Mouse (Mus musculus): ENCODE data around the gene Gzmd. TPM values are rescaled to one million over a fixed set of nuclear protein-coding genes. Genes with fewer than 3 reads are reported as not detected.
"Not testable (repeated sequence)": the region's sequence is repeated elsewhere in the genome, so short reads cannot be mapped to it uniquely, and the experiment has no call there.

The Gzmd gene
- polyA plus RNA-seq, 1 experiment from 2014 or later: not detected

GRCm38 (mm10) chr14:56133675-56134074, 1.3 kb upstream of the Gzmd start:
- H3K4me2 ChIP-seq (ENCODE audit: low read depth, low read length); H3K9me3 ChIP-seq (ENCODE audit: control insufficient read depth, low read length); H3K27ac ChIP-seq (replicated peaks; ENCODE audit: low read depth, low read length); H3K9ac ChIP-seq (ENCODE audit: low read depth, low read length); H3K4me1 ChIP-seq (ENCODE audit: control insufficient read depth, insufficient read depth, low read length); H3K4me3 ChIP-seq (ENCODE audit: low read depth, low read length); H3K27me3 ChIP-seq (replicated peaks; ENCODE audit: control insufficient read depth, insufficient read depth, low read length); H3K36me3 ChIP-seq (ENCODE audit: control insufficient read depth, insufficient read depth, low read length); ATAC-seq (ENCODE audit: low read depth); DNase-seq (ENCODE audit: low spot score): not testable (repeated sequence)
- WGBS: 81% methylated on average over 1 of the region's 1 CpGs

GRCm38 (mm10) chr14:56128341-56128740, 4.1 kb downstream of the Gzmd start:
- H3K4me3 ChIP-seq (ENCODE audit: low read depth, low read length): no peak overlapping the region
- H3K27ac ChIP-seq (replicated peaks; ENCODE audit: low read depth, low read length): no peak overlapping the region
- DNase-seq (ENCODE audit: low spot score) (no peak), ATAC-seq (ENCODE audit: low read depth) (no peak)
- H3K27me3 ChIP-seq (replicated peaks; ENCODE audit: control insufficient read depth, insufficient read depth, low read length): no peaks in the 10 kb centered on the region
- no peaks in the 10 kb centered on the region for H3K9me3 ChIP-seq (ENCODE audit: control insufficient read depth, low read length)
- no peak overlapping the region for H3K9ac ChIP-seq (ENCODE audit: low read depth, low read length)
- H3K36me3 ChIP-seq (ENCODE audit: control insufficient read depth, insufficient read depth, low read length): no peaks in the 10 kb centered on the region
- H3K4me1 ChIP-seq (ENCODE audit: control insufficient read depth, insufficient read depth, low read length): no peaks in the 10 kb centered on the region
- no peak overlapping the region for H3K4me2 ChIP-seq (ENCODE audit: low read depth, low read length)
- 56% methylated on average over 3 of the region's 3 CpGs for WGBS

DNA sequence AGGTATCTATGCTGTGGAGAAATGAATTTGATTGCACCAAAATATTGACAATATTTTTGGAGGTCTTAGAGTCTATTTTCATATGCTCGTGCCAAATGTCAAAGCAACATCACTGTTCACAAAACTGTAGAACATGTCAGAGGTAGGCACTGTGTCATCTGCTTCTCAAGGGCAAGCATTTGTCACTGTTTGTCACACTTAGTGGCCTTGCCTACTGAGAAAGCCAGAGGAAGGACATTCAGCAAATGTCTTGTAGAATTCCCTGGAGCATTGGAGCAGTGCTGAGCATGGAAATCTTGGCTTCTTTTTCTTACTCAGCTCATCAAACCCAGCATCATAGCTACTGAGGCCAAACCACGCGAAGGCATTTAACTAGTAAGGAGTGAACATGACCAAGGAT, 8.9 kb downstream of the Gzmd start:
- H3K4me2 ChIP-seq (ENCODE audit: low read depth, low read length): no peak overlapping the region
- H3K27me3 ChIP-seq (replicated peaks; ENCODE audit: control insufficient read depth, insufficient read depth, low read length): no peaks in the 10 kb centered on the region
- H3K9ac ChIP-seq (ENCODE audit: low read depth, low read length): no peak overlapping the region
- DNase-seq (ENCODE audit: low spot score) (no peak), ATAC-seq (ENCODE audit: low read depth) (no peak)
- H3K4me1 ChIP-seq (ENCODE audit: control insufficient read depth, insufficient read depth, low read length): no peaks in the 10 kb centered on the region
- WGBS: 84% methylated on average over 3 of the region's 3 CpGs
- H3K9me3 ChIP-seq (ENCODE audit: control insufficient read depth, low read length): no peaks in the 10 kb centered on the region
- H3K27ac ChIP-seq (replicated peaks; ENCODE audit: low read depth, low read length): no peak overlapping the region
- no peaks in the 10 kb centered on the region for H3K36me3 ChIP-seq (ENCODE audit: control insufficient read depth, insufficient read depth, low read length)
- H3K4me3 ChIP-seq (ENCODE audit: low read depth, low read length): no peak overlapping the region

DNA sequence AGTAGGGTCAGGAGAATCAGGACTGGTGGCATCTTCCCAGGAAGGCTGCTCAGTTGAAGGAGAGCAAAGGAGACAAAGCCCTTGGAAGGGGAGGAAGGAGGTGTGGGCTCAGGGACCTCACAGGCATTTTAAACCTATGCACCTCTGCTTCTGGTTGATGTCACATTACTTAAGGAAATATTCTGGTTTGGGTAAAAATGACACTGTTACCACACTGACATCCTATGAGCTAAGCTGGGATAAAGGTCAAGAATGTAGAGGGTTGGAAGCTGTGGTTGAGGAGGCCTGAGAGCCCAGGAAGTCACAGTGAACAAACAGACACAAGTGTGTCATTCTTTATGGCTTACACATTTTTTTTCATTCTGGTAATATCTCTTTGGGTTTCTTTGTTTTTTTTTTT, 11.9 kb downstream of the Gzmd start, which contains the start of gene Gzme:
Gene Gzme, minus strand, starts transcription at position 101 of the 400 bp plus-strand sequence.
- H3K36me3 ChIP-seq (ENCODE audit: control insufficient read depth, insufficient read depth, low read length): no peaks in the 10 kb centered on the region
- no peak for DNase-seq (ENCODE audit: low spot score)
- no peak for ATAC-seq (ENCODE audit: low read depth)
- H3K9me3 ChIP-seq (ENCODE audit: control insufficient read depth, low read length): no peaks in the 10 kb centered on the region
- no peak within 1 kb of the TSS for H3K9ac ChIP-seq (ENCODE audit: low read depth, low read length)
- no peak within 1 kb of the TSS for H3K27ac ChIP-seq (replicated peaks; ENCODE audit: low read depth, low read length)
- no peaks in the 10 kb centered on the region for H3K4me1 ChIP-seq (ENCODE audit: control insufficient read depth, insufficient read depth, low read length)
- H3K27me3 ChIP-seq (replicated peaks; ENCODE audit: control insufficient read depth, insufficient read depth, low read length): no peaks in the 10 kb centered on the region
- H3K4me2 ChIP-seq (ENCODE audit: low read depth, low read length): no peak within 1 kb of the TSS
- H3K4me3 ChIP-seq (ENCODE audit: low read depth, low read length): no peak within 1 kb of the TSS

- H3K4me3 ChIP-seq (ENCODE audit: low read depth, low read length); H3K4me1 ChIP-seq (ENCODE audit: control insufficient read depth, insufficient read depth, low read length); H3K4me2 ChIP-seq (ENCODE audit: low read depth, low read length); H3K36me3 ChIP-seq (ENCODE audit: control insufficient read depth, insufficient read depth, low read length); DNase-seq (ENCODE audit: low spot score); H3K9ac ChIP-seq (ENCODE audit: low read depth, low read length); ATAC-seq (ENCODE audit: low read depth); H3K27me3 ChIP-seq (replicated peaks; ENCODE audit: control insufficient read depth, insufficient read depth, low read length); H3K27ac ChIP-seq (replicated peaks; ENCODE audit: low read depth, low read length); H3K9me3 ChIP-seq (ENCODE audit: control insufficient read depth, low read length): not testable (repeated sequence)
- 90% methylated on average over 33 of the region's 33 CpGs for WGBS
Measured at GRCm38 (mm10) chr14:56115531-56116310, 16.7 kb downstream of the Gzmd start.

DNA sequence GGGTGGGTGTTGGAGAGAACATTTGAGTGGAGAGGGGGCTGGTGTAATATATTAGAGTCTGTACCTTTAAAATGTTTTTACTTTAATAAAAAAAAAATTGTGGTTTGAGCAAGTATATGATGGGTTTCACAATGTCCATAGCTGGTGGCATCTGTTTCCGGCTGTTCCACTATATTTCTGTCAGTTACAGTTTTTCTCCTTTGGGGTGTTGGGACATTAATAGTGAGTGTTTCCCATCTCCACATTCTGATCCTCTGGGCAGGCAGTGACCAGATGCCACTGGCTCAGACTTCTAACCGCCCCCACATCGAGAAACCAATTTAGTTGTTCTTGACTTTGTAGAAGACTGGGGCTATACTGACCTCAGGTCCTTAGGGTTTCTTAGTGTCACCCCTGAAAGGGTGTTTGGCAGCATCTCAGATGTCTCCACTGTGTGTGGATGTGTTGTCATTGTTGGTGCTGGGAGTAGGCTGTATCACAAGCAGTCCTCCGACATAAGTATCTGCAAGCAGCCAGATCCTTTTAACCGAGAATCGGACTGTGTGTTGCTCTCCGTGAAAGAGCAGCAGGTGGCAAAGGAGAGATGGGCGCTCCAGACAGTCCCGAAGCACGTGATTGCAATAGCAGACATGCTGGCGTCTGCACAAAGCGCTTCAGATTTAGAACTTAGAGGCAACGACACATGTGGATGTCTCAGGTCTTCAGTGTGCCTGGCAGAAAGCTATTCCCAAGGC, 26.8 kb downstream of the Gzmd start:
- WGBS: 76% methylated on average over 13 of the region's 13 CpGs

DNA sequence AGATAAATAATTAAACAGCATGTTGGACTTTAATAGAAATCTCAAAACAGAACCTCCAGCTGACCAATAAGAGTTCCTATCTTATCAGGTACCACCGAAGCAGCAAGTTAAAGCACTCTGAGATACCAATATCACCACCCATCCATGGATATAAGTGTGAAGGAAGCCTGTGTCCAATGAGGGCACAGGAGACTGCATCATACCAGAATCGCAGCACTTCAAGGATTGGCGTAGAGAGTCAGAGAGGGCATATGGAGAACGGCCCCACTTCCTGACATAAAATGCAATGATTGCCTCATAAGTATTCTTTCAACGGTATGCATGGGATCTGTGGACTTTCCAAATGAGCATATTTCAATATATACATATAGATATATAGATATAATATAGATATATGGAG, 27.4 kb downstream of the Gzmd start:
- no peak overlapping the region for H3K4me2 ChIP-seq (ENCODE audit: low read depth, low read length)
- no peak overlapping the region for H3K9ac ChIP-seq (ENCODE audit: low read depth, low read length)
- no peaks in the 10 kb centered on the region for H3K27me3 ChIP-seq (replicated peaks; ENCODE audit: control insufficient read depth, insufficient read depth, low read length)
- 89% methylated on average over 5 of the region's 5 CpGs for WGBS
- no peak for ATAC-seq (ENCODE audit: low read depth)
- no peak for DNase-seq (ENCODE audit: low spot score)
- H3K36me3 ChIP-seq (ENCODE audit: control insufficient read depth, insufficient read depth, low read length): no peaks in the 10 kb centered on the region
- H3K9me3 ChIP-seq (ENCODE audit: control insufficient read depth, low read length): no peaks in the 10 kb centered on the region
- H3K4me1 ChIP-seq (ENCODE audit: control insufficient read depth, insufficient read depth, low read length): no peaks in the 10 kb centered on the region
- no peak overlapping the region for H3K27ac ChIP-seq (replicated peaks; ENCODE audit: low read depth, low read length)
- no peak overlapping the region for H3K4me3 ChIP-seq (ENCODE audit: low read depth, low read length)

More for the DNA sequence above, 26.8 kb downstream of the Gzmd start:
- DNase-seq (ENCODE audit: low spot score) (no peak), ATAC-seq (ENCODE audit: low read depth) (no peak)
- Histone ChIP-seq H3K4me3 (ENCODE audit: low read depth, low read length) (no peak overlapping the region), H3K27me3 (replicated peaks; ENCODE audit: control insufficient read depth, insufficient read depth, low read length) (no peaks in the 10 kb centered on the region), H3K9ac (ENCODE audit: low read depth, low read length) (no peak overlapping the region), H3K36me3 (ENCODE audit: control insufficient read depth, insufficient read depth, low read length) (no peaks in the 10 kb centered on the region), H3K4me2 (ENCODE audit: low read depth, low read length) (no peak overlapping the region), H3K4me1 (ENCODE audit: control insufficient read depth, insufficient read depth, low read length) (no peaks in the 10 kb centered on the region), H3K27ac (replicated peaks; ENCODE audit: low read depth, low read length) (no peak overlapping the region), H3K9me3 (ENCODE audit: control insufficient read depth, low read length) (no peaks in the 10 kb centered on the region)

GRCm38 (mm10) chr14:56103452-56103851, 29.0 kb downstream of the Gzmd start:
- no peak for ATAC-seq (ENCODE audit: low read depth)
- no peak overlapping the region for H3K27ac ChIP-seq (replicated peaks; ENCODE audit: low read depth, low read length)
- no peaks in the 10 kb centered on the region for H3K36me3 ChIP-seq (ENCODE audit: control insufficient read depth, insufficient read depth, low read length)
- no peak overlapping the region for H3K4me2 ChIP-seq (ENCODE audit: low read depth, low read length)
- H3K27me3 ChIP-seq (replicated peaks; ENCODE audit: control insufficient read depth, insufficient read depth, low read length): no peaks in the 10 kb centered on the region
- no peak overlapping the region for H3K9ac ChIP-seq (ENCODE audit: low read depth, low read length)
- DNase-seq (ENCODE audit: low spot score): no peak
- no peaks in the 10 kb centered on the region for H3K9me3 ChIP-seq (ENCODE audit: control insufficient read depth, low read length)
- H3K4me1 ChIP-seq (ENCODE audit: control insufficient read depth, insufficient read depth, low read length): no peaks in the 10 kb centered on the region
- WGBS: 64% methylated on average over 3 of the region's 3 CpGs
- no peak overlapping the region for H3K4me3 ChIP-seq (ENCODE audit: low read depth, low read length)
